Mouse (Mus musculus): ENCODE data around the gene Tmc6.
A peak's percentile ranks its signal among the peaks of the same experiment; 100 is the strongest.

Gene Tmc6

GRCm38 (mm10) chr11:117781199-117781821 lies 688 bp downstream of the Tmc6 start:
- no peak for DNase-seq (ENCODE audit: low spot score)

GRCm38 (mm10) chr11:117780582-117781111 lies 1.4 kb downstream of the Tmc6 start:
- peak; percentile 75 for DNase-seq (ENCODE audit: low spot score)

DNA sequence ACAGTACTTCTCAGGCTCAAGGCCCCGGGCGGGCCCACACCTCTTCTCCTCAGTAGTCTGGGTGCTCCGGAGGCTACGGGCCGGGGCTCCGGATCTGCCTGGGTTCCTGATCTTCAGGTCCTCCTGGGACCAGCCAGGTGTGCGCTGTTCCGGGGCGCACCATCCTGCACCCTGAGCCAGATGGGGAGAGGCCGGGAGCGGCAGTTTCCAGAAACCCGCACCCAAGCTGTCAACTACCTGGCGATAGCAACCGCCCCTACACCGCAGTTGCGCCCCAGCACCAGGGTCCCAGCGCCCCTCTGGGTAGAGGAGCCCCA lies 1.8 kb downstream of the Tmc6 start:
- DNase-seq (ENCODE audit: low spot score): no peak

DNA sequence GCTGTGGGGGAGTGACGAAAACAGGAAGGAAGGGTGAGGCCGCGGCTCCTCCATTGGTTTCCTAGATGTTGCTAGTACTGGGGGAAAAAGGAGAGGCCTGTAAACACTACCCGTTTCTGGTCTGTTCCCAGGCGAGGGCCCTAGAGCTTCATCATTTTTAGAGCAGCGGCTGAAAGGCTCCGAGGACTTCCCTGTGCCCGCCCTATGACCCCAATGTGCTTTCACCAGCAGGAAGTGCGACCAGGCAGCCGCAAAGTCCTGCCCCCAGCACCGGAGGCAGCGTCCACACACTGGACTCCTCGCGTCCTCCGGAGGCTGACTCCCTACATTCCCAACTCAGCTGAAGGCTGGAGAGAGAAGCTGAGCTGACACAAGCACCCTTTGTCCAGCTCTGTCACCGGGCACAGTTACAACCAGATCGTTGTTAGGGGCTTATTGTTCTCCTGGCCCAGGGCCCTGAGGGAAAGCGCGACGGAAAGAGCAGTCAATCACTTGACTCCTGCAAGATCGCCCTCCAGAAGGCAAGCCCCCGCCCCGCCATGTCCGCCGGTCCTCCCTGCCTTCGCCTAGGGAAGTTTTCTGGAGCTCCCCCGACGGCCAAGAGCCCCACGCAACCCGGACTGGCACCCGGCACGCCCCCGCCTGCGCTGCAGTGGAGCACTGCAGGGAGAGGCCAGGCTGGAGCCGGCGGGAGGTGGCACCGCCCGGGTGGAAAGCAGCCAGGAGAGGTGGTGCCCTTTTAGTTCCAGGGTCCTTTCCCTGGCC lies 2.4 kb downstream of the Tmc6 start:
- DNase-seq (ENCODE audit: low spot score): peak; percentile 51

GRCm38 (mm10) chr11:117778851-117779433 lies 3.1 kb downstream of the Tmc6 start:
- DNase-seq (ENCODE audit: low spot score): no peak

- no peak for DNase-seq (ENCODE audit: low spot score)
These were observed 4.0 kb downstream of the Tmc6 start for GRCm38 (mm10) chr11:117778031-117778430.

DNA sequence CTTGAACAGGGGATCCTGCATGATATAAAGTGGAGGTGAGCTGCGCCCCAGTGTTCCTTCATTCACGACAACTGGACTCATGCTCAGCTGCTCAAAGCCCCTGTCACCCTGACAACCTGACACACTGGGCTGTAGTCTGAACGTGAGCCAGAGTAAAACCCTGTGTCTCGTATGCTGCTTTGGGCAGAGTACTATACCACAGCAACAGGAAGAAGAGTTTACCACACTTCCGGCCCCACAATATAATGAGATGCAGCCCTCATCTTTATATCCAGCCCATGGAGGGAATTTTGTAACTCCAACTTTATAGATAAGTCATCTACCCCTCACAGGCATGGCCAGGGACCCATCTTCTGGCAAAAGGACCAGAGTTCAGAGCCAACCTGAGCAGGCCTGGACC lies 4.9 kb downstream of the Tmc6 start:
- no peak for DNase-seq (ENCODE audit: low spot score)

- DNase-seq (ENCODE audit: low spot score): no peak
These were observed 5.8 kb downstream of the Tmc6 start for GRCm38 (mm10) chr11:117776085-117776792.

DNA sequence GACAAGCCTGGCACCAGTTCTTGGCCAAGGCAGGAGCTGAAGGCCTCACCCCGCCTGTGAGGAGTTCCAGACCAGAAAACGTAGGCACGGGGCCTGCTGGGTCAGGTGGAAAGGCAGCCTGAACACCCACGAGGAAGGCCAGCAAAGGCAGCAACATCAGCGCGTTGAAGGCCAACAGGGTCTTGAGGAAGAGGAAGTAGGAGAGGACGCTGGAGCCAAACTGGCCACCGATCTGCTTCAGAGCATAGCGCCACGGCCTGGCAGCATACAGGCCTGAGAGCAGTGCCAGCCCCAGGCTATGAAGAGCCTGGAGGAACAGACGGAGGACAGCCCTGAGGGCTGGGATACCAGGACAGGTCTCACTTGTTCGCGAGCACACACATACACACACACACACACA lies 6.5 kb downstream of the Tmc6 start:
- DNase-seq (ENCODE audit: low spot score): no peak

DNA sequence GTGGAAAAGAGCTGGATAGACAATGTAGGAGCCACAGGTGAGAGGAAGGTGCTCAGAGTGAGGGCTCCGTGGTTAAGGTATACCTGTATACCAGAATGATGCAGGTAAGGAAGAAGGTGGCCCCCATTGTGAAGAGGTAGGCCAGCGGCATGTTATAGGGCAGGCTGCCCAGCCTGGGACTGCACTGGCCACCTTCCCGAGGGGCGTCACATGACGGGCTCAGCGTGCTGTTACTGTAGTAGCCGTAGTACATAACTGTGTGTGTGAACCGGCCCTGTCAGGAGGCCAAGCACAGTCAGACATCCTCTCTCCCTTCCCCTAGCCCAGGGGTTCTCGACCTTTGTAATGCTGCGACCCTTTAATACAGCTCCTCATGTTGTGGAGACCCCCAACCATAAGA lies 7.1 kb downstream of the Tmc6 start:
- DNase-seq (ENCODE audit: low spot score): no peak

DNA sequence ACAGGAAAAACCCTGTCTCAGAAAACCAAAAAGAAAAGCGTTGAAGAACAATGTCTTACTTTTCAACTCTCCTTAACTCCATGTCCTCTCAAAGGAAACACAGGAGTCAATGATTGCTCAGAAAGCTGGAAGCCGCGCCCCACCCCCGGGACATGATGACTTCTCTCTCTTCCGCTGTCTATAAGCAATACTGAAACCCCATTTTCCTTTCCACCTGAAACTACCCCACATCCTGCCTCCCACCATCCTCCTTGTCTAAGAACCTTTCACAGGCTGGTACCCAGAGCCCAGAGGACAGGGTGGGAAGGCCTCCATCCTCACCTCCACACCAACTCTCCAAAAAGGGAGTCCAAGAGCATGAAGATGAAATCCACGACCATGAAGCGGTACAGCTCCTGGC lies 9.6 kb downstream of the Tmc6 start:
- DNase-seq (ENCODE audit: low spot score): no peak

GRCm38 (mm10) chr11:117770407-117770806 lies 11.6 kb downstream of the Tmc6 start:
- DNase-seq (ENCODE audit: low spot score): no peak

DNA sequence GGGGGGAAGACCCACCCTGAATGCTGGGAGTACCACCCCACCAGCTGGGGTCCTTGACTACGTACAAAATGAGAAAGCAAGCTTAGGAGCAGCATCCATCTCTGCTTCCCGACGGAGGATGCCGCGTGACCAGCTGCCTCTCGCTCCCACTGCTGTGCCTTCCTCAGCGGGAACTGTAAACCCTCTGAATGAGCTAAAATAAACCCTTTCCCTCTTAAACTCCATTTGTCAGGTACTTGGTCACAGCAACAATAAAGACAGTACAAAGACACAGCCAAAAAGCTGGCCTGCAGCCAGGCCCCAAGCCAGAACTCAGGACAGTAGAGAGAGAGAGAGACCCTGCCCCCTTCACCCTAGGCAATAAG lies 12.3 kb downstream of the Tmc6 start:
- no peak for DNase-seq (ENCODE audit: low spot score)

DNA sequence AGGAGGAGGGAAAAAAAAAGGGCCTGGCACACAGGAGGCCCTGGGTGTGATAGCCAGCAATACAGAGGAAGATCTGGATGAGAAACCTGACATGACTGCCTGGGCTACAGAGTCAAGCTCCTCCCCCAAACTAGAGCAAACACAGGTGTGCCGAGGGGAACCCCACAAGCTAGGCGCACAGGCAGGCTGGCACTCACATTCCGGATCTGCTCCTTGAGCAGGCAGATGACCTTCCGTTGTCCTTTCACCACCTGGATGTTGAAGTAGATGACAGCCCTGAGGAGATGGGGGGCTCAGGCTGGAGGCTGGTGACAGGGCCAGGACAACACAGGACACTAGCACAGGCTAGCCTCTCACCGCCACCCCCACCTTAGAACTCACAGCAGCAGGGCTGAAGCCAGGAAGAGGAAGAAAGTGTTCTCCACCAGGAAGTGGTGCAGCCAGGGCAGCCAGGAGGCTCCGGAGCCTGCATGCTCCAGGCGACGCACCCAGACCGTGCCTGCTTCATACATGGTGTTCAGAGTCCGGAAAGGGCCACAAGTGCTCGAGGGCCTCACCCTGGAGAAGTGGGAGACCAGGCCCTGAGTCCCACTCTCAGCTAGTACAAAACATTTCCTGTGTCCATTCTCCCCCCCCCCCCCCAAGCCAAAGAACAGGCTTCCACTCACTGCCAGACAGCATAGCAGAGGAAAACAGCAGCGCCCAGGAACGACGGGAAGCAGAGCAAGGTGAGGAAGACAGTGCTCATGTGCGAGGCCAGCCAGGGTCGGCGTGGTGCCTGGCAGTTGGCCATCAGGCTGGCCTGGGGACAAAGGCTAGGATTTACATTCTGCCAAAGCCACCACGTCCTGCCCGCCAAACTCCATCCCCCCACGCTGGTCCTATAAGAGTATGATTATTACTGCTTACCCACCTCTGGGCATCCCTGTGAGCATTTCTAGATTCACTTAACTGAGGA lies 13.0 kb downstream of the Tmc6 start:
- DNase-seq (ENCODE audit: low spot score): no peak

GRCm38 (mm10) chr11:117766275-117766674 lies 15.7 kb downstream of the Tmc6 start:
- no peak for DNase-seq (ENCODE audit: low spot score)

- no peak for DNase-seq (ENCODE audit: low spot score)
These were observed 16.6 kb downstream of the Tmc6 start for GRCm38 (mm10) chr11:117765361-117765760.

GRCm38 (mm10) chr11:117764319-117764718 lies 17.7 kb downstream of the Tmc6 start:
- DNase-seq (ENCODE audit: low spot score): no peak

DNA sequence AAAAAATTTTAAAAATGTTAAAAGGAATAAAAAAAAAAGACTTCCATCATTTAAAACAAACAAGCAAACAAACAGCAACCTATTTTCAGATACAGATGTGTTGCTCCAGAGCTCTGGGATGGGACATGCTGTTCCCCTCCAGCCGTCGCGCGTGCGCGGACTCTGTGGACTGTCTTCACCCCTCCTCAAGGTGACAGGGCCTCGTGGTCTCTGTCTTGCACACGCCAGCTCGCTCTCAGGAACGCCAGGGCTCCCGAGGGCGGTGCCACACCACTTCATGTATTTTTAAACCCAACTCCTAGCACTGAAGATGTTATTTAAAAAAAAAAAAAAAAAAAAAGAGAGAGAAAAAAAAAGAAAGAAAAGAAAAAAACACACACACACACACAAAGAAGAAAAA lies 19.8 kb downstream of the Tmc6 start:
- DNase-seq (ENCODE audit: low spot score): no peak

DNA sequence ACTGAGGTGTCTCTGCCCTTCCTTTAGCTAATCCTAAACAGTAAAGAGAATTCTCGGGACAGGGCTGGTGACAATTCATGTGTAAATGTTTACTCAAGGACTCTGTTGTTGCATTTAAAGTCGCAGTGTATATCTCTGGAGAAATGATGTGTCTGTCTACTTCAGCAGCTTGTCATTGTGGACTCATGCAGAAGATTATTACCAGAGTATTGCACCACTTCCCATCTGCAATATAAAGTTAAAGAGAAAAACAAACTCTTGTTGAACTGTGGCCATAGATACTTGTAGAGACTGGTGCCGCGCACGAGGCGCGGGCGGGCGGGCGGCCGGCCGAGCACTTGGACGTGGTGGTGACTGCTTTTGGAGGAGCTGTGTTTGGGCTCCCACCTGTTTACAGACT lies 20.2 kb downstream of the Tmc6 start:
- no peak for DNase-seq (ENCODE audit: low spot score)

- DNase-seq (ENCODE audit: low spot score): no peak
These were observed 21.5 kb downstream of the Tmc6 start for GRCm38 (mm10) chr11:117760374-117761119.

DNA sequence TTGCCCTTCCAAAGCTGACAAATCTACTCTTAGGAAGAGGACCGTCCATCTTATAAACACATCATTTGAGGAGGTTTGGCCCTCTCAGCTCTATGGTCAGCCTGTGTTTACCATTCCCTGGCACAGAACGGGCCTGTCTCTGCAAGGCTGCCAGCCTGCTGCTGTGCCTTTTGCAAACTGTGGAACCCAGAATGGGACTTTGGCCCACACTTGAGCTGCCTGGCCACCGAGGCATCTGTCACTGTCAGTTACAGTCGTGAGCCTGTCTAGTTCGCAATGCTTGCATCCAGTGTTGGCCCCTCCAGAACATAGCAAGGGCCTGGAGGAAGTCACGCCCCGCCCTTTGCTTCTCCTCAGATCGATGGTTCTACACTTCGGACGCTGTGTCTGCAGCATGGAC lies 22.7 kb downstream of the Tmc6 start:
- no peak for DNase-seq (ENCODE audit: low spot score)
